Mouse (Mus musculus) c-Kit-positive CD71-negative TER-119-negative erythroid progenitor cells, embryonic 14.5 days (primary cell): ENCODE data around the gene Acp2.

Experiments
- DNase-seq: peaks from one replicate; pipeline ENCODE4 v3.0.0-alpha.2; 2013; ENCODE audit warnings: low read depth

Acp2 gene

DNA sequence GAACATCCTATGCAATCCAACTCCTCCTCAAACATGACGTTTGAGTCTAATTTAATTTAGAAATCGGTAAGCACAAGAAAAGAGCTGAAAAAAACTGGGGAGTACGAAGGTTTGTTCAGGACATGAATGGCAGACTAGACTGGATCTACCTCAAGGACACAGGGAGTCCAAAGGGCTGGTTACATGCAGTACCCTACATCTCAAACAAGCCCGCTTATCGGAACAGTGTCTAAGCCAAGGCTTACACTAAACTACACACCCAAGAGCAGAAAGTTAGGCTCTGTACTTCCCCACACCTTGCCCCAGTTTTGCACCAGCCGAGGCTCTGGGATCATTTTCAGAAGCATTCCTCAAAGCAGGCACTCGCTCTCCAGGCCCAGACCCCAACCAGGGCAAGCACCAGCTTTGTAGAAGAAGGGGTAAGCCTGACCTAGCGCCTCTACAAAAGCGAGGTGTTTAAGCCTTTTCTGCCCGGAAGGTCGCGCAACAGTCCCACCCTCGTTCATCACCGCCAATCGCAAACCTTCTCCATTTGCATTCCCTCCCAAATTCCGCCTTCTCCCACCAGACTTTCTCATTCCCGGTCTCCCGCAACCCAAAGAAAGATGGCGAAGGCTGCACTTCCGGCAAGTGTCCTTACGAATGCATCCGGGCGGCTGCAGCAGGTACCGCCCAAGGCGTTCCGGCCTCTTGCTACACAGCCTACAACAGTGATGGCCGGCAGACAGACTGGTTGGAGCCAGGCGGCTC, at the start of gene Acp2, which contains the start of gene Nr1h3:
Gene Acp2, plus strand, starts transcription at position 664 of the 750 bp plus-strand sequence.
Gene Nr1h3, minus strand, starts transcription at position 613 of the 750 bp plus-strand sequence.
- peak; percentile 85 for DNase-seq

DNA sequence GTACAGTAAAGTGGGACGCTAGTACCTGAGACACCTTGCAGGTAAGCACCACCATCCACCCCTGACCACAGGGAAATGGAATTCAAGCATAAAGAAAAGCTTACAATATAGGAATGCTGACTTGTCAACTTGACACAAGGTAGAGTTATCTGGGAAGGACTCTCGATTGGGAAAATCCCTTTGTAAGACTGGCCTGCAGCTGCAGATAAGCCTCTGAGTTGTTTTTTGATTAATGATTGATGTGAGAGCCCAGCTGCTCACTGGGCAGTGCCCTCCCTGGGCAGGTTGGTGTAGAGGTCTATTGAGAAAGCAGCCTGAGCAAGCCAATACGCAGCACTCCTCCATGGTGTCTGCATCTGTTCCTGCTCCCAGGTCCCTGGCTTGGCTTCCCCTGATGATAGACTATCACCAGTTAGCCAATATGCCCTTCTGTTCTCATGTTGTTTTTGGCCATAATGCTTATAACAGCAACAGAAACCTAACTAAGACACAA, 49.8 kb upstream of the Acp2 start:
- DNase-seq: no peak

DNA sequence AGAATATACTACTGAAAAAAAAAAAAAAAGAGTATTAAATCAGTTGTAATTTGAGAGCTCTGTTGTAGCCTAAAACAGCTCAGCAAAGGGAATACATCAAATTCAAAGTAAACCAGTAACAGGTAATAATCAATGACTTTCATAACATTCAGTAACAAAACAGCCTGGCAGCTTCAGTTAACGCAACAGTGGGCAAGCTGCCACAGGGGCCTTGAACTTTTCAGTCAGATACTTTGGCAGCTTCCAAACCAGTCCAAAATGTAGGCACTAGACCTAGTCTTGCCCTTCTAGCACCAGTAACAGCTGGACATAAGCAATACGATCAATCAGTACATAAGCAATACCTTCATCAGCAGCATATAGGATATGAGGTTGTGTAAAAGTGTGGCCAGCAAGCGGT, 48.6 kb upstream of the Acp2 start:
- DNase-seq: no peak

DNA sequence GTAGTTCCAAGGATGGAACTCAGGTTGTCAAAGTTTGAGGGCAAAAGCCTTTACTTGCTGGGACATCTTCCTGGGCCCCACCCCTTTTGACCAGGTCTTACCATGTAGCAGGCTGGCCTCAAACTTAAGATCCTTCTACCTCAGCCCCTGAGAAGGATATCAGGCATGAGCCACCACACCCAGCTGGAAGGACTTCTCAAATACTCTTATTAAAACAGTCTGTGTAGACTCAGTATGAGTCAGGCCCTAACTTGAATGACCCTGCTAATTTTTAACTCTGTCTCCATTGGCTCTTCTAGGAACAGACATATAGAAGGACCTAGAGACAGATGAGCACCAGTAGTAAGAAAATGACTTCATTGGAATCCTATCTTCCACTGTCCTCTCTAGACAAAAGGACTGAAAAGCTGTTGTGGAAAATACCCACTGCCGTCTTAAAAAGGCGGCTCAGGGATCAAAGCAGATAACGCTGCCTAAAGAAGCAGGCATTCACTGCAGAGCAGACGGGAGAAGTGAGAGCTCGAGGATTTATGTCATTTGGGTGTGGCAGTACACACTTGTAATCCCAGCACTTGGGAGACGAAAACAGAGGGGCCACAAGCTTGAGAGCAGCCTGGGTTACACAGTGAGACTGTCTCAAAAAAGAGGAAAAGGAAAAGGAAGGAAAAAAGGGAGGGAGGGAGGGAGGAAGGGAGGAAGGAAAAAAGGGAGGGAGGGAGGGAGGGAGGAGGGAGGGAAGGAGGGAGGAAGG, 45.5 kb upstream of the Acp2 start:
- no peak for DNase-seq

DNA sequence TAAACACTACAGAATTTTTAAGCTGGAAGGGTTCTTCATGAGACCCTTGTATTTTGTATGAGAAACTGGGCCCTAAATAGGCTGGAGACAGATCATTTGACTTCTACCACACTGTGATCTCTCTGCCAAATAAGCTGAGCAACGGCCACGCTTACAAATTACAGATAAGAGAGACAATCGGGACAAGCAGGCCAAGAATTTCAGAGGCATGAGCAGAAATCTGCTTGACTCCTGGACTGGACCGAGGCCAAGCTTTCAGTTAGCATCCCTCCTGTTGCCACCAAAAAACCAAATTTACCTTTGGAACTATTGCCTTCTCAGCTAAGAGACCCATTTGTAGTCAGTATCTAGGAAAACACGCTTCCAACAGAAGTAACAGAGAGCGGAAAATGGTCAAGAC, 42.1 kb upstream of the Acp2 start:
- DNase-seq: no peak

DNA sequence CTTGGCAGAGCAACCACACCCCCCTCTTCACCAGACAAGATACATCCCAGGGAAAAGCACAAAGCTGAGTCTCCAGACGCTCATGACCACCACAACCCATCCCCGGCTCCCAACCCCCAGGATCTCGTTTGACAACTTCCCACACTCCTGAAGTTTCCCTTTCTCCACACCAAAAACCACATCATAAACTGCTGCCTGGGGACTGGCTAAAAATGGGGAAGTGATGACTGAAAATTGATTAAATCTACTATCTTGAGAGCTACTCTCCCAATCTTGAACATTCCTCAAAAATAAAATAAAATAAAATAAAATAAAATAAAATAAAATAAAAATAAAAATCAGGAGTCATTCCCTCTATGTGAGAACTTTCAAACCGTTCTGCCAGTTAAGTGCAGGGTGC, 39.7 kb upstream of the Acp2 start:
- DNase-seq: no peak

DNA sequence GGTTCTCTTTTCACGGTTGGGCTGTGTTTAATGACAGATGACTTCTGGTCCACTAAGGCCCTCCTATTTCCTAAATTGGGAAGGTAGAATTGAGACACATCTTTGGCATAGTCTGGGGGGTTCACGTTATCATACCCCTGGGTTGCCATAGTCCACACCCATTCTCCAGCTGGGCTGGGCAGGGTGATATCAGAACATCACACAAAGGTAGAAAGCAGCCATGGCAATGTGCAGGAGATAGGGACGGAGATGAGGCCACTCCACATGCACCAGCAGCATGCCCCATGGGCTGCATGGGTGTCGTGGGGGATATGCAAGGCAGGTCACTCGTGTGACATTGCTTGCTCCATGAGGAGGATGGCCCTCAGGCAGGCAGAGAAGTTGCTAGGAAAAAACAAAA, 39.2 kb upstream of the Acp2 start:
- DNase-seq: no peak

DNA sequence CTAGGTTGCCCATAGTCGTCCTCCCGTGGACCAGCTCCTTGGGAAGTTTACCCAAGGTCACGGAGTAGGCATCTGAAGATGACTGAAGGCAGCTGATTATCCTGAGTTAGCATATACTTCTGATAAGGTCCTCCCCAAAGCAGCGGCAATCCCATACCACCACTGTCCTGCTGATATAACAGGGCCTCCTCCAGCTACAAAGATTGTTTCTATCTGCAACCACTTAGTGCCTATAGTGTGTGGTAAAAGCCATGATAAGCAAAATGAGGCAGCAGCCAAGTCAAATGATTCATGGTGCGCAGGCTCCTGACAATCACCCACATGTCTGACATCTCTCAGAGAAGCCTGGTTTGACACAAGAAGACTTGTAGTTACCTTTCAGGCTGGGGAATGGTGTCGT, 37.7 kb upstream of the Acp2 start:
- no peak for DNase-seq

DNA sequence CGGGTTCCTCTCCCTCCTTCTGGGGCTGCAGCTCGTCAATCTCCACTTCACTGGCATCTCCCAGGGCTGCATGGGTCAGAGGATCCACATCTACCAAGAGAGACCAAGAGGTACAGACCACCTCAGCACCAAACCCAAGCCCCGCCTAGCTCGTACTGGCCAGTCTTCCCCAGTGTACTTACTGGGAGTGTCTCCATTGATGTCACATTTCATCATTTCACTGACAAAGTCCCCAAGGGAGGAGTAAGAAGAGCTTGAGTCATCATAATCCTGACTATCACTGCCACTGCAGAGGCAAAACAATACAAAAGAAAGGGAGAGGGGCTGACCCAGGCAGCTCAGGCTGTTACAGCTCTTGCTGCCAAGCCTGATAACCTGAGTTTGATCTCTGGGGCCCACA, 35.1 kb upstream of the Acp2 start:
- DNase-seq: no peak

DNA sequence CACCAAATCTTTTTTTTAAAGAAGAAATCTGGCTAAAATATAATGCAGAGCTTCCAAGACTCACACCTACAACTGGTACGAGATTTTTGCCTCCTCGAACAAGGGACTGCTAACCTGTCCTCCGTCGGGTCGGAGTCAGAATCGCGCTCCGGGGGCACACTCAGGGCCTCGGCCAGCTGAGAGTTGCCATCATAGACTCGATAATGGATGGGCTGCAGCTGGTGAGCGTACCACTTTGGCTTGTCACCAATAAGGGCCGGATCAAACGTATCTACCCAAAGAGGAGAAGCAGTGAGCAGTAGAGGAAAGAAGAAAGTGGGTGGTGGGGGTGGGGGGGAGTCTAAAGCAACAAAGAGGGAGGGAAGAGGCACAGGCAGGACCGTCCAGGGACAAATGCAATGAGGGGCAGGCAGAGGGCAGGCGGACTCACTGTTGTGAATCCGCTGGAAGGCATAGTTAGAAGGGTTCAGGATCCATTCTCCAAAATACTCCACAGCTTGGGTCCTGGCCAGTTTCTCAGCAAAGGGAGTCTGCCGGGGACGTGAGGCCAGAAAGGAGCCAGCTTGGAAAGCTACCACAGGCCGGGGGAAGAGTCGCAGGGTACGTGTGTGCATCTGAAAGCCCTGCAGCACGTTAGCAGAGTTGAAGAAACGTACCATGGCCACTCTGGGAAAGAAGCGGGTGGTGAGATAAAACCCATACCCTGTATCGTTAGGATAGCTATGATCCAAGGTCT, 32.9 kb upstream of the Acp2 start:
- no peak for DNase-seq

DNA sequence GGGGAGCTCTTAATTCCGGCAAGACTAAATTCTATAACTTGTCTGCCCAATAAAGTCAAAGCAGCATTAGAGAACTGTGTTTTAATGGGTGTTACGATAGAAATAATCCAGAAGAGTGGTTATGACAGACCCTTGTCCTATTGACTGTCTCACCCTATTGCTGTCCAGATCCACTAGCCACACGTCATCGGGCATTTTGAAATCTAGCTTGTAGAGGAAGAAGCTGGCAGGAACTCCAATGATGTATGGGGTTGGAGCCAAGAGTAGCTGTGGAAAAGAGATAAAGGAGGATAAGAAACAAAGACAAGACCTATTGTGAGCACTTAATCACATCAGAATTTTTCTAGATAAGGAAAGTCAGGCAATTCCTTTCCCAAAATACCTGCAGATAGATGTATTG, 27.2 kb upstream of the Acp2 start:
- no peak for DNase-seq

DNA sequence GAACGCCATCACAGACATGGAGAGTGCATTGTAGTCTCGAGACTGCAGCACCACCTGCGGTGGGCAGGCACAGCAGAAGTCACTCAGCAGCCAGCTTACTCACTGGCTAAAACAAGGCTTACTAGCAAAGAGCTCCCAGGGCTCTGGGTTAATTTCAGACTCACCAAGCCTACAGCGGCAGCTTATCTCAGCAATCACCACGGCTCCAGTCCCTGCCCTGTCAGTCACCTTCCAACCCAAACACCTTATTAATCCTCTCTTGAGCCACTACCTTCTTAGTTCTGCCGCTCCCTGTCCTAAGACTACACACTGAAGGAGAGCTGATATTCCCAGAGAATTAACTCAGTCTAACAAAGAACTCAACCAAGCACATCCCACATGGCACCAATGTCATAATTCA, 26.5 kb upstream of the Acp2 start:
- DNase-seq: no peak

DNA sequence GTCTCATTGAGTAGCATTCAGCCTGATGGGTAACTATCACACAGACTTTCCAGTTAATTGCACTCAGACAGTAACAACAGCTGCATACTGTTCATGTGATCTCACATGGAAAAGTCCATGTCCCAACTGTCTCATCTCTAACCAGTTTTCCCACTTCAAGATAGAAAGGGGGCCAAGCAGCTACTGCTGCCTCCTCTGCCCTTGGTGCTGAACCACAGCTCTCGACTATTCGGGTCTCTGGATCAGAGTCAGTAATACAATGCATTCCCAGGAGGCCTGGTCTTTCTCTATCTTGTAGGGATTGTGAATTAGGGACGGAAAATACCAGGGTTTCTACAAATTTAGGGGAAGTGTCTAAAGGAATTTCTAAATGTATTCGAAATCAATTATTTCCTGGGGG, 22.9 kb upstream of the Acp2 start:
- no peak for DNase-seq

DNA sequence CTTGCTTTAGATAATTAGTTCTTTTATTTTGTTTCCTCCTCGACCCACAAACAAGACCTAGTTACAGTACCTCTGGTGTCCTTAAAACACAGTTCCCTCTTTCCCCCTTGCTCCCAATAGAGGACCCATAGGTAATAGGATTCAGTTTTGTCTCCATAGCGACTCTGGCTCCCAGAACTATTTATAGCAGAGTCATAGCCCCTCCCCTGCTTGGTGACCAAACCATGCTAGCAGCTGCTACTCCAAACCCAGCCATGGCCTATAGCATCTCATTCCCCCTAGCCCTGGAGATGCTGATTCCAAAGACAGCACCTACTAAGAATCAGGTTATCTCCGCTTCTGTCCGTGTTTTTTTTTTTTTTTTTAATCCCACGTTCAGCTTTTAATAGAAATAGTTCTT, 22.0 kb upstream of the Acp2 start:
- no peak for DNase-seq

DNA sequence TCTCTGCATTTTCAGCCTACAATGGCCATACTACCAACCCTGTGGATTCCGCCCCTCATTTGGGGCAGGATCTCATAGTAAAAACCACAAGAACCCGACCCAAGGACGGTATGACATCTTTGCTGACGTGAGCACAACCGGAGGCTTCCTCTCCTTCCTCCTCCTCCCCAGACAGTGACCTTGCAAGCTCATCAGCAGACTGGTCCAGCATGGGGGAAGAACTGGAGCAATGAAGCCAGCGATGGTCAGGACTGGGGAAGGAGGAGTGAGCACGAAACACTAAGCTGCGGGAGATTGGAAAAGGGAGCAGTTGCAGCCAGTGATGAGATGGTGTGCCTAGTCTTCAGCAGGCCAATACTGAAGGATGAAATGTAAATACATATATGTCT, 20.7 kb upstream of the Acp2 start:
- DNase-seq: no peak

DNA sequence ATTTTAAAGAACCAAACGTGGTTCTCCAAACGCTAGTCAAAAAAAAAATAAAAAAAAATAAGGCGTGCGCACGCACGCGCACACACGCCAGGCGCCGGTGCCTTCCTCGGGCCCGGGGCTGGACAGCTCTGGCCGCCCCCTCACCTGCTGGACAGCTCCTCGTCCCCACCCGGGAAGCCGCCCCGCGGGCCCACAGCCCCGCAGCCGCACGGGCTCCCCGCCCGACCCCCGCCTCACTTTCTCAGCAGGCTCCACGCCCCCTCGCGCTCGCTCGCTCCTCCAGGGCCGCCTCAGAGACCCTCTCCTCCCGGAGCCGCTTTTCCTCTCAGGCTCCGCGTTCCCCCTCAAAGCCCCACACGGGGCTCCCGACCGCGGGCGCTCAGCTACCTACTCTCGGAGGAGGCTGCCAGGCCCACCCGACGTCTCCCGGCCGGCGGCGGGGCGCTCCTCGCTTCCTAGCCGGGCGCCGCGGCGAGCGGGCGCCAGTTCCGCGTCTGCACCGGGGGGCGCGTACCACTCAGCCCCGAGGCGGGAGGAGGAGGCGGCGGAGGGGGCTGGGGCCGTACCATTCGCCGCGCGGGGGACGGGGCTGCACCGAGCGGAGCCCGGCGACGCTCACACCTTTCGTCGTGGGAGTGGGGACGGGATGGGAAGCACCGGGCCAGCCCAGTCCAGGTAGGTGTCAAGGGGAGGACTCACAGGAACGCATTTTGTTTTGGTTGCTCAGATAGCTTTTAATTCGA, 20.1 kb upstream of the Acp2 start:
- DNase-seq: no peak

DNA sequence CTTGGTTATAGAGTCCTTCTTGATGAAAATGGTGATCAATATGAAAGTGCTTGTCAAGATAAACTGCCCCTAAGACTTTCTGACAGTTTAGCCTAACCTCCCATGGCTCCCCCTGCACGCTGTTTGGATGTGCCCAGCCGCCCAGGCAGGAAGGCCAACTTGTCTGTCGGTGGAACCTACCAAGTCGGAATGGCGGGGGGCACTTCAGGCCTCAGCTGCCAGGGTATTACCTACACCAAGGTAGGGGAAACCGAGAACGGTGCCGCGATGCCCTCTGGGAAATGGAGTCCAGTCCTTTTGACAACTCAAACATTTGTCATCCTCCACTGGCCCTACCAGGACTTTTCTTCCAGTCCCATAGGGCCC, 19.6 kb upstream of the Acp2 start:
- DNase-seq: peak; percentile 96

DNA sequence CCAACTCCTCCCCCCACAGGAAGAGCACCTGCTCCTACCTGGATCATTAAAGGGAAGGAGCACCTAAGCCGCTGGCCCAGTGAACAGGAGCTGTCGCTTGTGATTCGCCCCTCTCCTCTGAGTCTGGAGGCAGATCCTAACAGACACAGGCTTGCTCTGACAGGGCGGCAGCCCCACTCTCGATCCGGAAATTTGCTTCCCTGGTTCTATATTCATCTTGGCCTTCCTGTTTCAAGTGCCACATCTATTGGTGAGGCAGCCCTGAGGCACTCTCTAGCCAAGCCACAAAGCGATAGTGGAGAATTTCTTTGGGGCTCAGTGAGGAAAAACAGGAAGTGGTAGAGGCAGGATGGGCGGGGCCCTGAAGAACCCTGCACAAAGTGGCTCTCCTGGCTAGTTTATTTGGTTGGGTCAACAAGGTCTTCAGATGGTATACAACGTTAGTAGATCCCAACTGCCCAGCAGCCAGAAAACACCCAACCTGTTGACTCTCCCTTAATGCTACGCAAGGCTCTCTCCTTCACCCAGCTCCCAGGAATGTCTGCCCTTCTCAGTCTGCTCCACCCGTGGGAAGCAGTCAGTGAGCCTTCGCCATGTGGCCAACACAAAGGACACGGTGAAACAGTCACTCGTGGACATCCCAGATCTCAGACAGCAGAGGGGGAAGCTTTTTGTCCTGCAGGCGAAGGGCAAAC, 18.8 kb upstream of the Acp2 start, which contains the start of gene Madd:
Gene Madd, minus strand, starts transcription at position 127 of the 695 bp plus-strand sequence.
- peak; percentile 71 for DNase-seq

DNA sequence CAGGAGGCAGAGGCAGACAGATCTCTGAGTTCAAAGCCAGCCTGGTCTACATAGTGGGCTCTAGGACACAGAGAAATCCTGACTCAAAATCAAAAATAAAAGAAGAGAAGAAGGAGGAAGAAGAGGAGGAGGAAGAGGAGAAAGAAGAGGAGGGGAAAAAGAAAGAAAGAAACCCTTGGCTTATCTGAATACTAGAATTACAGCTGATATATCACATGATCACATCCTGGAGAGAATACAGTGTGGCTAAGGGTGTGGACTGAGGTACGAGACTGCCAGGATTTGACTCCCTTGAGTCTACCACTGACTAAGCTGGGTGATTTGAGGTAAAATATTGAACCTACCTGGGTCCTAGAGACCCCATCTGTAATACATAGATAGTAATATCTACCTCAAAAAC, 16.5 kb upstream of the Acp2 start:
- DNase-seq: no peak

DNA sequence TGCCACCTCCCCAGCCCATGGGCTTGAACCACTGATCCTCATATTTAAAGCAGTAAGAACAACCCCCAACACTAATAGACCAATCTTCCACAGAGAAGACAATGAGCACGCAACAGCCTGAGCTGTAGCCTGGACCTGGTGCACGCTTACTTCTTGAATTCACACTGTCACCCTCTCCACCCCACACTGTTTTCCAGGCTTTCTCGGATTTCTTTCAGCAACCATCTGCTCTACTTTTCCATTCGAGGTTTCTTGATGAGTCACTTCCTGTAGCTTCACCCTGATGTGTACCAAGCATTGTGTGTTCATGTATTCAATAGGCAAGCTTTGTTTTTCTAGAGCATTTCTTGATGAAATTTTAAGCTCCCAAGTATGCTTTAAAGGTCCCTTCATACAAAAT, 15.3 kb upstream of the Acp2 start:
- DNase-seq: no peak

DNA sequence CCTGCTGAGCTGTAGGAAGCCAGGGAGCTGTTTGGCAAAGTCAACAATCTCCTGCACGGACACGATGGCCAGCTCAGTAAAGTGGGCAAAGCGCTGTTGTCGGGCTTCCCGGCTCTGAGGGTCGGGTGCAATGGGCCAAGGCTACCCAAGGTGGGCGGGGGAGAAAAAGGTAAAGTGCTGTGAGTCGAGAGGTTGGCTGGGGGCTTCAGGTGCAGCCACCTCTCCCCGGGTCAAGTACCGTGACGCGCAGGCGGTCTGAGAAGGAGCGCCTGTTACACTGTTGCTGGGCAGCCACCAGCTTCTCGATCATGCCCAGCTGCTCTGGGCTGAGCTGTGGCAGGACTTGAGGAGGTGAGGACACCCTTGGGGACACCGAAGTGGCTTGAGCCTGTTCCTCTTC, 12.2 kb upstream of the Acp2 start:
- no peak for DNase-seq
